Mouse (Mus musculus) embryonic fibroblast, embryonic 13.5 days (primary cell): ENCODE measurements at regions not wholly inside any gene's neighbourhood (a gene's known extent, or its start where the extent isn't known, plus 50 kb on each side); places are given as distances from the start of the nearest gene placed in this dataset.

Experiments used
- H3K27ac ChIP-seq: 2 replicates; pipeline ENCODE4 v1.5.1; 2012; ENCODE audit warnings: low read length, control low read depth, inconsistent platforms; ENCODE audit not compliant: insufficient read depth
- H3K4me1 ChIP-seq: 2 replicates; pipeline ENCODE4 v1.6.1; 2011; ENCODE audit warnings: low read length; ENCODE audit not compliant: control insufficient read depth, insufficient read depth
- H3K4me3 ChIP-seq: 2 replicates; pipeline ENCODE4 v1.5.1; 2011; ENCODE audit warnings: mild to moderate bottlenecking, control low read depth, low read length; ENCODE audit not compliant: insufficient read depth
- CTCF ChIP-seq: IDR thresholded peaks from 2 replicates; pipeline ENCODE4 v1.5.1; 2011; ENCODE audit warnings: mild to moderate bottlenecking, control low read depth, low read length, moderate library complexity, borderline replicate concordance; ENCODE audit not compliant: insufficient read depth
- POLR2A ChIP-seq: IDR thresholded peaks from 2 replicates; pipeline ENCODE4 v1.6.1; 2011; ENCODE audit warnings: low read depth, mild to moderate bottlenecking, control low read depth, low read length, moderate library complexity

GRCm38 (mm10) chr13:84054956-84055355 lies 167.1 kb upstream of the Tmem161b start:
- Histone ChIP-seq H3K27ac (no peak overlapping the region), H3K4me3 (no peak overlapping the region), H3K4me1 (no peaks in the 10 kb centered on the region)
- TF ChIP-seq CTCF: no peak
- no peak for TF ChIP-seq POLR2A

GRCm38 (mm10) chr13:84055576-84055975 lies 166.5 kb upstream of the Tmem161b start:
- H3K4me3 ChIP-seq: no peak overlapping the region
- no peaks in the 10 kb centered on the region for H3K4me1 ChIP-seq
- no peak overlapping the region for H3K27ac ChIP-seq
- no peak for TF ChIP-seq CTCF

DNA sequence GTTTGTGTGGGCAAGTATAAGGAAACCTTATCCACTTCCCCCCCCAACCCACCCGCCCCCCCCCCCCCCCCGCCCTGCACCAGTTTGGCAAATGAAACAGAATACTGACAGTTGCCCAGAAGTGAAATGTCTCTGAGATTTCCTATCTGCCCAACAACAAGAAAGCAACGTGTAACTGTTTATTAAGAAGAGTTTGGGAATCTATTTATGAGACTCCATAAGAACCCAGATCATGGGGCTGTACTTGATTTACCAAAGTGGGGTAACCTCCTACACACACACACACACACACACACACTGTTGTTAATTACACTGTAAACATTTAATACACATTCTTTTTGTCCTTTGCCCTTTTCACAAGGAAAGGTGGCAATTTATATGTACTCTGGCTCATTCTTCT lies 165.6 kb upstream of the Tmem161b start:
- Histone ChIP-seq H3K4me3 (no peak overlapping the region), H3K4me1 (no peaks in the 10 kb centered on the region), H3K27ac (no peak overlapping the region)
- no peak for TF ChIP-seq POLR2A
- no peak for TF ChIP-seq CTCF

DNA sequence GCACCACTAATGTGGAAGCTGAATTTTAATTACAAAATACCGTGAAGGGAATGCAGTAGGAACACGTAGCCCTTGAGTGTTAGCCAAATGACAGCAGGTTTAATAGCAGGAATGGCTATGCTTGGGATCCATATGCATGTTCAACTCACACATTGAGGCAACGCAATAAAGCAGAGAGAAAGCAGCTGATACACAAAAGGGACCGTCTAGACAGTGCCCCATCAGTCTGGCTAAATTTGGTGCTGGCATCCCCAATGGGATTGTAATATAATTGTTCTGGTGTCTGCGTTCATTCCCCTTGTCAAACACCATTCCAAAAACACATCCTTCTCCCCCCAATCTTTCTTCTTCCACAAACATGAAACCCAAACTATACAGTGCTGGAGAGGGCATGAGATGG lies 165.1 kb upstream of the Tmem161b start:
- no peak for TF ChIP-seq CTCF
- TF ChIP-seq POLR2A: no peak
- Histone ChIP-seq H3K4me1 (no peaks in the 10 kb centered on the region), H3K4me3 (no peak overlapping the region), H3K27ac (no peak overlapping the region)

- Histone ChIP-seq H3K27ac (no peak overlapping the region), H3K4me1 (no peaks in the 10 kb centered on the region), H3K4me3 (no peak overlapping the region)
- TF ChIP-seq POLR2A: no peak
Observed at GRCm38 (mm10) chr13:84057456-84057855, 164.6 kb upstream of the Tmem161b start.

GRCm38 (mm10) chr13:84058251-84058650 lies 163.8 kb upstream of the Tmem161b start:
- no peak for TF ChIP-seq CTCF
- TF ChIP-seq POLR2A: no peak
- Histone ChIP-seq H3K4me1 (no peaks in the 10 kb centered on the region), H3K27ac (no peak overlapping the region), H3K4me3 (no peak overlapping the region)

- no peaks in the 10 kb centered on the region for H3K4me1 ChIP-seq
- H3K4me3 ChIP-seq: no peak overlapping the region
- TF ChIP-seq CTCF: no peak
- no peak for TF ChIP-seq POLR2A
- H3K27ac ChIP-seq: no peak overlapping the region
Observed at GRCm38 (mm10) chr13:84059031-84059651, 163.0 kb upstream of the Tmem161b start.

DNA sequence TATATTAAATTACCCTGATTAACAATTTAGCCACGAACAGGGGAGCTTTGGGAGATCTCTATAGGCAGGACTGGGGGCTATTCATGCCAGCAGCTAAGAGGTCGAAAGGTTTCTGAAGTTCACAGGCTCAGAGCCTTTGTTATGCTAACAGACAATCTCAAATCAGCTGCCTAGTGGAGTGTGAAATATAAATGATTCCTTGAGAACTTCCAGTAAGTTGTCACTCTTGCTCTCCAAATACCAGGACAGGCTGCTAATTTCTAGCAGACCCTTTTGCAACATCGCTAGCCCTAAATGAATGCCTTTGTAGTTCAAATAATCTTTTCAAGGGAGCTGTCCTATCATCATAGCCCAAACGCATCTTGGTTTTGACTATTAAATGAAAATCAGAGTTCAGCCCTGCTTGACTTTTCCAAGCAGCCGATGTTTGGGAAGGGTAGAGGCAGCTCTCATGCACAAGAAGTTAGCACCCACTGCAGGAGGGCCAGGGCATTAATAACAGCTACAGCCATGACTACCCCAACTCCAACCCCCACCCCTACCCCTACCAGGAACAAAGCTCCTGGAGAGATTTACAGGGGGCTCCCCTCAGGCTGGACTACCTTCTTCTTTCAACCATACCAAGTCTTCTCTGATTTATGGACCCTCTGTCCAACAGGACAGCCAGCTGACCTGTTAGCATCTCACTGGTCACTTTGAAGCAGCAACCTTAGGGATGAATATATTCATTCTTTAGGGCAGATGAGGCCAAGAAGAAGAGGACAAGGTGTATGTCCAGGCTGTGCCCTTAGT lies 162.2 kb upstream of the Tmem161b start:
- H3K27ac ChIP-seq: no peak overlapping the region
- TF ChIP-seq POLR2A (no peak), CTCF (no peak)
- H3K4me1 ChIP-seq: no peaks in the 10 kb centered on the region
- H3K4me3 ChIP-seq: no peak overlapping the region

DNA sequence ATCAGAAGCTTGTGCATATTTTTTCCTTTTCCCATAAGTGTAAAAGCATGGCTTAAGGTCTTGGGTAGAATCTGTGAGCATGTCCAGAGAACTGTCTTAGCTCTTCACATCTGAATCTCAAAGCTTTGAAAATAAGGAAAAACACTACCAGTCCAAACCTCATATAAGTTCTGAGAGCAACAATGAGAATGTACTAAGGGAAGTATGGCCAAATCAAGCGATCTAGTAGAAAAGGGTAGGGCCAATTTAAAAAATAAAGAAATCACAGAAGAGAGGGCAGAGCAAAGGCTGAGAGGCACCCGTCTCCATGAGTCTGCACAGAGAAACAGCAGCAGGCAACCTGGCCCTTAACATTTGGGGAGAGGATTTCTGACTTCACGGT lies 161.7 kb upstream of the Tmem161b start:
- H3K4me1 ChIP-seq: no peaks in the 10 kb centered on the region
- TF ChIP-seq POLR2A (no peak), CTCF (no peak)
- no peak overlapping the region for H3K4me3 ChIP-seq
- H3K27ac ChIP-seq: no peak overlapping the region

- H3K4me1 ChIP-seq: no peaks in the 10 kb centered on the region
- no peak overlapping the region for H3K4me3 ChIP-seq
- no peak overlapping the region for H3K27ac ChIP-seq
- TF ChIP-seq POLR2A: no peak
- no peak for TF ChIP-seq CTCF
Observed at GRCm38 (mm10) chr13:84060906-84061305, 161.2 kb upstream of the Tmem161b start.

DNA sequence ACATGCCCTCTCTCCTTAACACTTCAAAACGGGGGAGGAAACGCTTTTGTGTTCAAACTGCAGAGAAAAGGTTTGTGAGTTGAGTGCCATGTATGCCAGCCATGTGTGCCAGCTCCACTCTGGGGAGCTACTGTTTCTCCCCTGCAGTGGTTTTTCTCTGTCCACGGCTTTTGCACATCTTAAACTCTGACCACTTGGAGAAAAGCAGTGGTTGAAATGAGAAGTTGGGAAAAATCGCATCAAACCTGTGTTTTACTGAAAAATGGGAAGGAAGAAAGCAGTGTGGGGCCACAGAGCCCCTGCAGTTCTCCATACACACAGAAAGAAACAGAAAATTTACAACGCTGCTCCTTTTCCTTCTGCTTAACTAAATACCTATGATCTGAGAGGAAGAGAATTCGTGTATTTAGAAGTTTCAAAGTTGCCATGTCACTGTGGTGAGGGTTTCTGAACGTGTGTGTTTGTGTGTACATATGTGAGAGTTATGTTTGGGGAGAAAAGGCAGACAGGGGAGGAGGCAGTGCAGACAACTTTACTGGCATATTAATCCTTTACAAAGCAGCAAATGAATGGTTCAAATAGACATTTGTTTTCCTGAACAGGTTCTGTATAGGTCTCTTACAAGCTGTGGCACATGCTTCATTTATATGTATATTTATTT lies 160.1 kb upstream of the Tmem161b start:
- TF ChIP-seq POLR2A: no peak
- H3K27ac ChIP-seq: no peak overlapping the region
- H3K4me1 ChIP-seq: no peaks in the 10 kb centered on the region
- H3K4me3 ChIP-seq: no peak overlapping the region
